Mouse (Mus musculus) stomach, postnatal 0 days (tissue): ENCODE data around the gene Atp5k.

Experiments
- CTCF ChIP-seq: IDR thresholded peaks from 2 replicates; pipeline ENCODE4 v1.5.1; 2016; ENCODE audit warnings: antibody characterized with exemption, low read depth, mild to moderate bottlenecking, moderate library complexity
- EP300 ChIP-seq: optimal IDR thresholded peaks from 2 replicates; pipeline ENCODE3; 2016; ENCODE audit warnings: antibody characterized with exemption

GRCm38 (mm10) chr5:108389744-108390143 is 44.5 kb downstream of the Atp5k start:
- TF ChIP-seq CTCF (no peak), EP300 (no peak)
